Mouse (Mus musculus) gastrocnemius, adult 2 months (tissue): Measurements from ENCODE around the gene Sf3a1. TPM values are rescaled to one million over a fixed set of nuclear protein-coding genes. Genes with fewer than 3 reads are reported as not detected.
"Not testable (repeated sequence)": the region's sequence is repeated elsewhere in the genome, so short reads cannot be mapped to it uniquely, and the experiment has no call there.

Experiments
- DNase-seq: peaks from one replicate; pipeline ENCODE4 v3.0.0; 2022
- H3K27ac ChIP-seq: fragments of 200-600 bp; 2 replicates; pipeline ENCODE4 v1.8.1; 2022; ENCODE audit warnings: mild to moderate bottlenecking
- H3K4me3 ChIP-seq: fragments of 200-600 bp; 2 replicates; pipeline ENCODE4 v1.8.1; 2022; ENCODE audit warnings: mild to moderate bottlenecking, moderate library complexity
- CTCF ChIP-seq: fragments of 200-600 bp; IDR thresholded peaks from 2 replicates; pipeline ENCODE4 v1.8.1; 2022; ENCODE audit warnings: antibody characterized with exemption, mild to moderate bottlenecking, moderate library complexity
- intact Hi-C: fragments of 180-260 bp; cut with DNase I; formaldehyde crosslinking; loops from one replicate; pipeline ENCODE4 v1.15.1; 2025
- long read RNA-seq, 2 experiments: library from polyadenylated mRNA; stranded (forward); transcript quantifications; one replicate each; pipeline ENCODE4 v2.0.0; 2021
- total RNA-seq, 2 experiments: library from RNA; stranded (reverse); gene quantifications; 2 replicates each; pipeline ENCODE4 v1.2.3; 2021

Gene Sf3a1
- total RNA-seq = 10 to 100 TPM; 13.9 to 19.6 TPM
- long read RNA-seq, experiment 1, full-length matches to known transcripts = 31 of 34 reads
- long read RNA-seq, experiment 1, partial matches to known transcripts = 3 of 34 reads
- long read RNA-seq, experiment 1, other reads (novel, unspliced or antisense) = 0 of 34 reads
- long read RNA-seq, experiment 2, full-length matches to known transcripts = 22 of 25 reads
- long read RNA-seq, experiment 2, partial matches to known transcripts = 2 of 25 reads
- long read RNA-seq, experiment 2, other reads (novel, unspliced or antisense) = 1 of 25 reads

GRCm38 (mm10) chr11:4159808-4160708 is at the start of gene Sf3a1, which contains the start of gene Ccdc157:
Sf3a1 (plus strand) TSS chr11:4160350.
Ccdc157 (minus strand) TSS chr11:4160293.
- intact Hi-C loops = loop anchor here (1.0 to 10.0 kb wide), 2 partner anchors 25 to 55 kb away; partner anchors contain the start of genes Castor1 and Rnf215
- peak; percentile 14; the same call in 1 of the 2 replicates for TF ChIP-seq CTCF
- peak within 1 kb of the TSS; percentile 89 for H3K27ac ChIP-seq
- DNase-seq = peak; percentile 97
- H3K4me3 ChIP-seq = peak within 1 kb of the TSS; percentile 98

DNA sequence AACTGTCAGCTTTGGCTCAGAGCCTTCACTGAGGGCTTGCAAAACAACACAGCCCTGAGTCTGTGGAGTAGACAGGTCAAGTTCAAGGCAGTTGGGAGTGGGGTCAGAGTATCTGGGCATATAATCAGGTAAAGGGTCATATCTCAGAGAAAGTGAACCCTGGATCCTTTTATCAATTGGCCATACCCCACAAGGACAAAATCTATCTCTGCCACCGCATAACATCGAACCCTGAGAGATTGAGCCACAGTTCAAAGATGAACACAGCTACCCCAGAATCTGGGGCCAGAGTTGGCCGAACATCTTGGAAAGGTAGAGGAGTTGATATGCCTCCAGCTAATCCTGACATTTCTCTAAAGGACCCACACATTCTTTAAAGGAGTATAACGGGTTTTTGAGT is 48.1 kb upstream of the Sf3a1 start:
- no peak overlapping the region for H3K27ac ChIP-seq
- no peak overlapping the region for H3K4me3 ChIP-seq
- no peak for DNase-seq
- intact Hi-C loops = no loop called here
- no peak for TF ChIP-seq CTCF

- no peak overlapping the region for H3K27ac ChIP-seq
- TF ChIP-seq CTCF = no peak
- intact Hi-C loops = no loop called here
These were observed 47.3 kb upstream of the Sf3a1 start for GRCm38 (mm10) chr11:4112861-4113260.

DNA sequence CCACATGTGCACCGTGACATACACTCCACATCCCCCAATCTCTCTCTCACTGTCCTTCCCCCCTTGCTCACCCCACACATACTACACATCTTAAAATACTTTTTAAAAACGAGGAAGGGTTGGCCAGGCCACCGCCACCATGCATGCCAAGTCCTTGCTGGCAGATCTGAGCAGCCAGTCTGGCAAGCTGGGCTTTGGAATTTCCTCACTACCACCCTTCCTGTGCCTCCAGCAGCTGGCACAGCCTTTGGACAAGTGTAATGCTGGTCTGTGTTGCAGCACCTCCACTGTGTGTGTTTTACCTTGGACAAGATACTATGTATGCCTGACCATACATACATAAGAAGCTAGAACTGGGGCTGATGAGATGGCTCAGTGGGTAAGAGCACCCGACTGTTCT is 46.7 kb upstream of the Sf3a1 start:
- DNase-seq = no peak
- no peak for TF ChIP-seq CTCF
- no peak overlapping the region for H3K27ac ChIP-seq
- H3K4me3 ChIP-seq = no peak overlapping the region
- intact Hi-C loops = no loop called here

More at GRCm38 (mm10) chr11:4112861-4113260, 47.3 kb upstream of the Sf3a1 start:
- H3K4me3 ChIP-seq = no peak overlapping the region
- no peak for DNase-seq

- H3K27ac ChIP-seq = no peak overlapping the region
- intact Hi-C loops = no loop called here
- no peak for DNase-seq
- H3K4me3 ChIP-seq = no peak overlapping the region
- no peak for TF ChIP-seq CTCF
These were observed 46.2 kb upstream of the Sf3a1 start for GRCm38 (mm10) chr11:4113970-4114369.

DNA sequence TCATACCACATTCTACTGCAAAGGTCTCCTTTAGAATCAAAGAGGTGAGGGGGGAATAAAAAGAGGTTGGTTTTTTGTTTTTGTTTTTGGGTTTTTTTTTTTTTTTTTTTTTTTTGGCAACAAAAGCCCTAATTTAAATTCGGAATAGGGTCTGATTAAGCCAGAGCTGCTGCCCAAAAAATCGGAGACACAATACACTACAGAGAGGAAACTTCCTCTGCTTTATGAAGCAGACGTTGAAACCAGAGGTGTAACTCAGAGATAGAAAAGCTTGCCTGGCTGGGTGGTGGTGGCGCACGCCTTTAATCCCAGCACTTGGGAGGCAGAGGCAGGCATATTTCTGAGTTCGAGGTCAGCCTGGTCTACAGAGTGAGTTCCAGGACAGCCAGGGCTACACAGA is 45.6 kb upstream of the Sf3a1 start:
- intact Hi-C loops, DNase-seq, H3K27ac ChIP-seq, H3K4me3 ChIP-seq: not testable (repeated sequence)

- intact Hi-C loops = no loop called here
- DNase-seq = no peak
- no peak for TF ChIP-seq CTCF
- Histone ChIP-seq H3K4me3 (no peak overlapping the region), H3K27ac (no peak overlapping the region)
These were observed 44.7 kb upstream of the Sf3a1 start for GRCm38 (mm10) chr11:4115407-4115806.

GRCm38 (mm10) chr11:4116458-4117141 is 43.5 kb upstream of the Sf3a1 start:
- intact Hi-C loops = no loop called here
- DNase-seq = no peak
- TF ChIP-seq CTCF = no peak
- Histone ChIP-seq H3K4me3 (no peak overlapping the region), H3K27ac (no peak overlapping the region)

- intact Hi-C loops = no loop called here
- Histone ChIP-seq H3K4me3 (peak overlapping the region; percentile 78), H3K27ac (no peak overlapping the region)
- DNase-seq = no peak
- TF ChIP-seq CTCF = no peak; the same call in 1 of the 2 replicates
These were observed 42.6 kb upstream of the Sf3a1 start for GRCm38 (mm10) chr11:4117372-4118071.

DNA sequence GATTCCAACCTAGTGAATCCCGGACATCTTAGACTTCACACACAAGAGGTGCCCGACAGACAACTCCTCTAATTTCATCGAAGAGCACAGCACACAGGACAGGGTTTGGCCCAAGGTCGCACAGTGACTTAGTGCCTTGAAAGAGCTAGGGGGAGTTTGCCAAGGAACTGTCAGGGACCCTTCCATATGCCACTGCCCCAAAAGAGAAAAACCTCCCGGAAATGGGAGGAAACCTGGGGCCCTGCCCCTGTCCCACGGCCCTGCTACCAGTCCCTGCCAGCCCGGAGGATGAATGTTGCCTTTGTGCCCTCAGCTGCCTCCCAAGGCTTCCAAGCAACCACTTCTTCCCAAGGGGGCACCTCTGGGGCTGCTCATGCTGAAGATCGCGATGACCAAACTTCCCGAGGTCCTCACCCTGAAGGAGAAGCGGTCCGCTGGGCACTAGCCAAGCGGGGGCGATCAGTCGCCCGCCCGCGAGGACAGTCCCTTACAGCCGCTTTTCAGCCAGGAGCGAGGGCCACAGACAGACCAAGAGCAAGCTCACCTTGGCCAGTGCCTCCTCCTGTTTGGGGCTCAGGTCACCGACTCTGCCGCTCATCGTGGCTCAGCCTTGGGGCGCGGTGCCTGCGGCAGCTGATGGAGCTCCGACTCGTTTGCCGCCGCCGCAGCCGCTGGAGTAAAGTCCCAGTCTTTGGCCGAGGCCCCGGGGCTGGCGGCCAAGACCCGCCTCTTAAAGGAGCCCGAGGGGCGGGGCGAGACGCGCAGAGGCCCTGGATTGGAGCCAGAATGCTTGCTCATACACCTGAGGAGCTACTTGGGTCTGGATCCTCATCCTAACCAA is 41.8 kb upstream of the Sf3a1 start:
- H3K27ac ChIP-seq = peak overlapping the region; percentile 68
- peak overlapping the region; percentile 78 for H3K4me3 ChIP-seq
- no peak for TF ChIP-seq CTCF
- intact Hi-C loops = no loop called here
- peak; percentile 73 for DNase-seq

DNA sequence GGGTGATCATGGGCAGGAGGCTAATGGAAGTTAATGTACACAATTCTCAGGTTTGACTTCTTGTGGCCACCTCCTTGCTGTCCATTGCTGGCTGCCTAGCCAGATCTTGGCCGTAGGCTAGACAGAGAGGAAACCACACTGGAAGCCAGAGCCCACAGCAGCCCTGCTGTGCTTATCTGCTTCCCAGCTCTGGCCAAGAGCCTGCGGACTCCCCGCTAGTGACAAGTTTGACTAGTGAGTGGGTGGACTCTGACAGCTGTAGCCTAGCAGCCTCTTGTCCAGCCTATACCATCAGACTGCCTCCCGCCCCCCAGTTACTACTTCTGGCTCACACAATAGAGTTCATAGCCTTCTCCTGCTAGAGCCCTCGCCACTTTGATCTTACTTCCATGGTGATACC is 40.5 kb upstream of the Sf3a1 start:
- no peak overlapping the region for H3K4me3 ChIP-seq
- H3K27ac ChIP-seq = no peak overlapping the region
- no peak for TF ChIP-seq CTCF
- intact Hi-C loops = no loop called here
- DNase-seq = no peak
